Mouse (Mus musculus) small intestine, adult 2 months (tissue): ENCODE results near the gene Wtip.

Experiments
- CTCF ChIP-seq: fragments of 200-500 bp; IDR thresholded peaks from 2 replicates; pipeline ENCODE4 v1.5.1; 2012; ENCODE audit warnings: low read depth, mild to moderate bottlenecking, control low read depth, inconsistent platforms, low read length, moderate library complexity, mixed read lengths; ENCODE audit not compliant: insufficient replicate concordance, insufficient read length; ENCODE audit errors: extremely low read depth
- POLR2A ChIP-seq: fragments of 200-500 bp; IDR thresholded peaks from 2 replicates; pipeline ENCODE4 v1.6.1; 2012; ENCODE audit warnings: low read depth, mild to moderate bottlenecking, control low read depth, inconsistent platforms, low read length, moderate library complexity

- TF ChIP-seq CTCF (peak; percentile 55; the same call in 1 of the 2 replicates), POLR2A (no peak)
Observed at GRCm38 (mm10) chr7:34166850-34167249, 33.8 kb upstream of the Wtip start.
